Mouse (Mus musculus) adrenal gland, adult 10 weeks (tissue): ENCODE results near the gene Tmem151b. TPM values are rescaled to one million over a fixed set of nuclear protein-coding genes. Genes with fewer than 3 reads are reported as not detected.

Experiments
- polyA plus RNA-seq: library from polyadenylated mRNA; stranded (reverse); fragments of 350-450 nt; fragmentation: Illumina TruSeq; extraction: RNeasy Lipid Tissue Mini Kit (QIAGEN cat#74804); gene quantifications from one replicate; pipeline ENCODE4 v1.2.3, GENCODE M21; 2014; ENCODE audit warnings: low read depth, low replicate concordance

Tmem151b gene
- not detected for polyA plus RNA-seq

DNA sequence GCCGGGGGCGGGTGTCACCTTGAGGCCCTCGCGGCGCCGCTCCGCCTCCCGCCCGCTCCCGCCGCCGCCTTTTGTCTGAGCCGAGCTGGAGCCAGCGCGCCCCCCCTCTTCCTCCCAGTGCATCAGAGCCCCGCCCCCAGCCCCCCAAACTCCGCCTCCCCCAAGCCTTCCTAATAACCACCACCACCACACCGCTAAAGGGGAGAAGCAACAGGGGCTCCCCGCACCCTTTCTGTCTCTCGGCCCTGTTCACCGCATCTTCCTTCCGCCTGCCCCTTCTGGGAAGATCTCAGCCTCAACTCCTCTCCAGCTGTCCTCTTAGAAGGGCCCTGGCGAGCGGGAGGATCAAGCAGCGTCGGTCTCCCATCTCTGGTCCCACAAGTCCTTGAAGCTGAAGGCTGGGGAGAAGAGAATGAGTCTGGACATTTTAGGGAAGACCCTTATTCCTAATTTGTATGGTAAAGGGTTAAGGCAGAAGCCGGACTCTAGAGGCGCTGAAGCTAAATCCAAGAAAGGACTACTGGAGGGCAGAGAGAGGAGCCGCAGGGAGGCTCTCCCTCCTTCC lies at the start of gene Tmem151b:
Gene Tmem151b, minus strand, starts transcription at position 61 of the 565 bp plus-strand sequence.

DNA sequence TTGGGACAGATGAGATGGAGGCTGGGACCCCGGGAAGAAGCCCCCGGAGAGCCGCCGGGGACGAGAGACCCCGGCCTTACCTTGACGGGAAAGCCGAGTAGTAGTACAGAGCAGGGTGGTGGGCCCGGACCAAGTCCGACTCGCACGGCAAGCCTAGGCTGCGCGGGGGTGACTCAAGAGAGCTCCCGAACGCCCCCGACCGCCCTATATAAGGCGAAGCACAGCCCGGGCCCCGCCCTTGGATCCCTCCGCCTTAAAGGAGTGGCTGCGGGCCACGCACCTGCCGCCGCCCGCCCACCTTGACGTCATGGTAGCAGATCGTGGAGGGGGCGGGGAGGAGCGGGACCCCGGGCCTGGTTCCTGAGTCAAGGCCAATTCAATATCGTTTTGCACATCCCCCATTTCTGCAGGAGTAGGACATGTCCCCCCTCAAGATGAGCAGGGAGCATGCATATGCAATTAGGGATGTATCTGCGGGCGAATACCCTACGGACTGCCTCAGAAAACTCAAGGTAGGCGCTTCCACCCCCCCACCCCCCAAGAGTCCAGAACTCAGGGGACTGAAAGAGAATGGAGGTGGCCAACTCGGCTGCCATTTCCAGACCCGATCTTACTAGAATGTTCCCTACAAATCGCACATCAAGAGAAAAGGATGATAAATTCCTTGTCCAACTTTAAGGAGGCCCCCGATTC lies 23.8 kb upstream of the Tmem151b start, which contains the start of gene Hsp90ab1:
Gene Hsp90ab1, minus strand, starts transcription at position 185 of the 693 bp plus-strand sequence.

GRCm38 (mm10) chr17:45563655-45564530 lies 14.4 kb upstream of the Tmem151b start, which contains the start of gene Slc35b2:
Gene Slc35b2, plus strand, starts transcription at chr17:45563874.

DNA sequence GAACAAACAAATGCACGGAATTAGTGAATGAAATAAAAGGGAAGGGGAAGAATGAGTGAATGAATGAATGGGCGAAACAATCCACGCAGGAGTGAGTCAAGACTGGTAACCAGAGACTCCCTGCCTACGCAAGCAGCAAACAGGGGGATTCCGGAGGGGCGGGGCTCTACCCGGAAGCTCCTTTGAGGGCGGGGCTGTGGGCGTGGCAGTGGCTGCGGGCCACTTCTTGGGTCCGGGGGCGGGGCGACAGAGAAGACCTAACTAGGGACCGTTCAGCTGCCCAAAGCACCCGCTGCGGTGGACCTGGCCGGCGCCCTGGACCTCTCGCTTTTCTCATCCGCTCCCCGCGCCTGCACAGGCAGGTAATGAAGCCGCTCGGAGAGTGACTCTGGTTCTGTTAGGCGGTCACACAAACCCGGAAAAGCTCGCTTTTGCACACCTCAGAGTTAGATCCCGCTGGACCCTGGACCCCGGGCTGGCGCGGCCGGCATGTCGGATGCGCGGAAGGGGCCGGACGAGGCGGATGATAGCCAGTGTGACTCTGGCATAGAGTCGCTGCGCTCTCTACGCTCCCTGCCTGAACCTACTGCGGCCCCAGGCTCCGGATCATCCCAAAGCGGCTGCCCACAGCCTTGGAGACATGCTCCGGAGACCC lies 6.1 kb upstream of the Tmem151b start, which contains the start of gene Nfkbie:
Gene Nfkbie, plus strand, starts transcription at position 252 of the 655 bp plus-strand sequence.

DNA sequence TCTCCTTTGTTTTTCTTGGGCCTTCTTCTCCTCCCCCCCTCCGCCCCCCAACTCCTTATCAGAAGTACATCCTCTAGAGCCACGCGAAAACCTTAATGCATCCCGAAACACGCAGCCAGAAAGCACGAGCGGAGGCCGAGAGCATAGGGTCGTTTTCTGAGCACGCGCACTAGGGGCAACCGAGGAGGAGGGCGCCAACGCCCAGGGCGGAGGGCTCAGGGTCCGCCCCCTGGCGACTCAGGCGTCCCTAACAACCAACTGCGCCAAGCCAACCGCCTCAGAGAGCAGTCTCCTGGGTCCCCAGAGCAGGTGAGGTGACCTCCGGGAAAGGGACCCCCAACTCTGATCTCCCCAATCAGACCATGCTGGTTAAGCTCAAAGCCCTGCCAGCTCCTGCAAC lies 26.2 kb downstream of the Tmem151b start, which contains the start of gene Tcte1:
Gene Tcte1, plus strand, starts transcription at position 172 of the 400 bp plus-strand sequence.

DNA sequence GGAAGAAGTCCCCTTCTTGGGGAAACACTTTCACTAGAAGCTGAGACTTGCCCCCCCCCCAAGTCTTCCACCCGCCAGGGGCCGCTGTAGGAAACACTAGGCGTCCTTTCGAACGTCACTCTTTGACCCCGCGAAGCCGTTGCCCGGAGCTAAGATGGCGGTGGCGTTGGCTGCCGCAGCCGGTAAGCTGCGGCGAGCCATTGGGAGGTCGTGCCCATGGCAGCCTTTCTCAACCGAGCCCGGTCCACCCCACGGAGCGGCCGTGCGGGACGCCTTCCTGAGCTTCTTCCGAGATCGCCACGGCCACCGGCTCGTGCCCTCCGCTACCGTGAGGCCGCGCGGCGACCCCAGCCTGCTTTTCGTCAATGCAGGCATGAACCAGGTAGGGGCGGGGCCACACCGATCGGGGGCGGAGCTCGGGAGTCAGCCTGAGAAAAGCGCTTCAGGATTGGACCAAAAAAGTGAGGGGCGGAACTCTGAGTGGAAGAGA lies 42.7 kb downstream of the Tmem151b start, which contains the start of gene Aars2:
Gene Aars2, plus strand, starts transcription at position 142 of the 490 bp plus-strand sequence.

Other genes starting within 250 kb of the Tmem151b start
- 58.0 TPM for gene Cdc5l, start 115.9 kb downstream of the Tmem151b start, polyA plus RNA-seq
- not detected for gene Spats1, start 74.3 kb downstream of the Tmem151b start, polyA plus RNA-seq
- gene Aars2, start 42.8 kb downstream of the Tmem151b start, polyA plus RNA-seq, result 0.17 TPM
- not detected for gene Tcte1, start 26.2 kb downstream of the Tmem151b start, polyA plus RNA-seq
- 0.64 TPM for gene Nfkbie, start 6.0 kb upstream of the Tmem151b start, polyA plus RNA-seq
- 3.1 TPM for gene Slc35b2, start 14.2 kb upstream of the Tmem151b start, polyA plus RNA-seq
- 2,931 TPM for gene Hsp90ab1, start 23.6 kb upstream of the Tmem151b start, polyA plus RNA-seq
- gene Slc29a1, start 49.9 kb upstream of the Tmem151b start, polyA plus RNA-seq, result 20.3 TPM
- gene Mymx, start 52.4 kb upstream of the Tmem151b start, polyA plus RNA-seq, result not detected
- 0.29 TPM for gene Capn11, start 109.6 kb upstream of the Tmem151b start, polyA plus RNA-seq
- gene Mrpl14, start 136.6 kb upstream of the Tmem151b start, polyA plus RNA-seq, result 1.6 TPM
- 6.7 TPM for gene Tmem63b, start 137.2 kb upstream of the Tmem151b start, polyA plus RNA-seq
- gene 1600014C23Rik, start 184.2 kb upstream of the Tmem151b start, polyA plus RNA-seq, result not detected